Mouse (Mus musculus) neural tube, embryonic 12.5 days (tissue): ENCODE results near the gene Hacd1. TPM values are rescaled to one million over a fixed set of nuclear protein-coding genes. Genes with fewer than 3 reads are reported as not detected.

Experiments used
- ATAC-seq: fragments of 200-750 bp; cut with Nextera tagmentation; 2 replicates; pipeline ENCODE4 v1.8.0; 2017; ENCODE audit warnings: low read depth, mild to moderate bottlenecking, moderate TSS enrichment, moderate library complexity; ENCODE audit not compliant: low FRiP score
- H3K27ac ChIP-seq: fragments of 300-500 bp; sonication (generic); 2 replicates; pipeline ENCODE4 v1.5.1; 2016
- H3K27me3 ChIP-seq: fragments of 300-500 bp; sonication (generic); replicated peaks from 2 replicates; pipeline ENCODE4 v1.6.1; 2016; ENCODE audit warnings: mild to moderate bottlenecking
- H3K36me3 ChIP-seq: fragments of 300-500 bp; sonication (generic); 2 replicates; pipeline ENCODE4 v1.6.1; 2016; ENCODE audit warnings: mild to moderate bottlenecking
- H3K4me1 ChIP-seq: fragments of 300-500 bp; sonication (generic); 2 replicates; pipeline ENCODE4 v1.6.1; 2016
- H3K4me2 ChIP-seq: fragments of 300-500 bp; sonication (generic); replicated peaks from 2 replicates; pipeline ENCODE4 v1.6.1; 2016; ENCODE audit warnings: mild to moderate bottlenecking
- H3K4me3 ChIP-seq: fragments of 300-500 bp; sonication (generic); 2 replicates; pipeline ENCODE4 v1.5.1; 2016
- H3K9ac ChIP-seq: fragments of 300-500 bp; sonication (generic); 2 replicates; pipeline ENCODE4 v1.6.1; 2016; ENCODE audit warnings: mild to moderate bottlenecking
- H3K9me3 ChIP-seq: fragments of 300-500 bp; sonication (generic); 2 replicates; pipeline ENCODE4 v1.6.1; 2016; ENCODE audit warnings: mild to moderate bottlenecking
- WGBS: fragments of 180-500 bp; shearing (Covaris S2); methylation state at CpG from one replicate; pipeline ENCODE4 v1.1.7; 2016; 5-methylcytosine and 5-hydroxymethylcytosine counted together
- polyA plus RNA-seq: library from polyadenylated mRNA; unstranded; fragments of >200 nt; fragmentation: Nextera tagmentation; extraction: Ambion mirVana; gene quantifications from 2 replicates; pipeline ENCODE4 v1.2.1, GENCODE M21; 2016

Hacd1 gene
- polyA plus RNA-seq, 1 experiment from 2014 or later, result 54.6 TPM

- no peak for ATAC-seq
- 67% methylated on average over 2 of the region's 2 CpGs for WGBS
- Histone ChIP-seq H3K4me1 (no peaks in the 10 kb centered on the region), H3K27me3 (no peaks in the 10 kb centered on the region), H3K9ac (no peak overlapping the region), H3K4me2 (no peak overlapping the region), H3K4me3 (no peak overlapping the region), H3K27ac (no peak overlapping the region), H3K36me3 (no peaks in the 10 kb centered on the region), H3K9me3 (no peaks in the 10 kb centered on the region)
These were observed 117.8 kb downstream of the Hacd1 start for GRCm38 (mm10) chr2:13938118-13938517.

DNA sequence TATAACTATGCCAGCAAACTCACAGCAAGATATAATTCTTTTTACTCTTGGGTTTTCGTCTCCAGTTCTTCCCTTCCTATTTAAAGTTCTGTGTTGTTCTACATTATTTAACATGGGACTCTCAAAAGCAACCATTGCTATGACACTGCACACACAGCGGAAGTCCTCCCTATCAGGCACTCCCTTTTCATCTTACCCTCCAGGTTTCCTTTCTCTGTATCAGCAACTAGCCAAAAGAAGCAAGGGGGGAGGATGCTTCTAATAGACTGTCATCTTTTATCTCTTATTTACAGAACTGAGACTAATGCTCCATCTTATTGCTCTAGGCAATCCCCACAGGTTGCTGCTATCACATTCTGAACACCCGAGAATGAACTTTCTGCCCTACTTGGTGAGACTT, 120.6 kb downstream of the Hacd1 start:
- Histone ChIP-seq H3K4me1 (no peaks in the 10 kb centered on the region), H3K9me3 (no peaks in the 10 kb centered on the region), H3K27ac (no peak overlapping the region), H3K36me3 (no peaks in the 10 kb centered on the region), H3K9ac (no peak overlapping the region), H3K4me2 (no peak overlapping the region), H3K4me3 (no peak overlapping the region), H3K27me3 (no peaks in the 10 kb centered on the region)
- no peak for ATAC-seq
- 74% methylated on average over 3 of the region's 3 CpGs for WGBS

GRCm38 (mm10) chr2:13932253-13932652, 123.7 kb downstream of the Hacd1 start:
- Histone ChIP-seq H3K9me3 (no peaks in the 10 kb centered on the region), H3K27ac (no peak overlapping the region), H3K4me3 (no peak overlapping the region), H3K36me3 (no peaks in the 10 kb centered on the region), H3K27me3 (no peaks in the 10 kb centered on the region), H3K4me2 (no peak overlapping the region), H3K9ac (no peak overlapping the region), H3K4me1 (no peaks in the 10 kb centered on the region)
- ATAC-seq, result no peak

DNA sequence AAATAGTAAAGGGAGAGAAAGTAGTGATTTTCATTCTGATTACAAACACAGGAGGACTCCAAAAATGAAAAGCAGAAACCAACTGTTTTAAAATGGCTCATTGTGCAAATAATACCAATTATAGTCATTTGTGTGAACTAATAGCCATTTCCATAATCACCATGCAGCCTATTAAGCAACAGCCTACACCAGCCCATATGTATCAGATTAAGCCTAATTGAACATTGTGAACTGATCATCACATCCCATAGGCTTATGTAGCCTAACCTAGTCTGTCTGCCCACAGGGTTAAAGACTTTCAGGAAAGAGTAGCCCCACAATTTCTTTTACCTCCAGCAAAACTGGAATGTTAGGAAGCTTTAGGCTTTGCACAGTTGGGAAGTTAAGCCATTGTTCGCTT, 125.2 kb downstream of the Hacd1 start:
- no peak overlapping the region for H3K4me3 ChIP-seq
- H3K36me3 ChIP-seq, result no peaks in the 10 kb centered on the region
- H3K9ac ChIP-seq, result no peak overlapping the region
- H3K27me3 ChIP-seq, result no peaks in the 10 kb centered on the region
- H3K27ac ChIP-seq, result no peak overlapping the region
- no peaks in the 10 kb centered on the region for H3K9me3 ChIP-seq
- no peaks in the 10 kb centered on the region for H3K4me1 ChIP-seq
- H3K4me2 ChIP-seq, result no peak overlapping the region
- 91% methylated on average over 1 of the region's 1 CpGs for WGBS
- ATAC-seq, result no peak

- H3K27ac ChIP-seq, result no peak overlapping the region
- H3K27me3 ChIP-seq, result no peaks in the 10 kb centered on the region
- H3K4me3 ChIP-seq, result no peak overlapping the region
- H3K4me1 ChIP-seq, result no peaks in the 10 kb centered on the region
- no peaks in the 10 kb centered on the region for H3K9me3 ChIP-seq
- no peak overlapping the region for H3K9ac ChIP-seq
- H3K36me3 ChIP-seq, result no peaks in the 10 kb centered on the region
- H3K4me2 ChIP-seq, result no peak overlapping the region
- no peak for ATAC-seq
These were observed 167.4 kb downstream of the Hacd1 start for GRCm38 (mm10) chr2:13888568-13888967.

GRCm38 (mm10) chr2:13857461-13857860, 198.5 kb downstream of the Hacd1 start:
- Histone ChIP-seq H3K4me1 (no peaks in the 10 kb centered on the region), H3K27ac (no peak overlapping the region), H3K36me3 (no peaks in the 10 kb centered on the region), H3K9ac (no peak overlapping the region), H3K27me3 (no peaks in the 10 kb centered on the region), H3K4me3 (no peak overlapping the region), H3K4me2 (no peak overlapping the region), H3K9me3 (no peaks in the 10 kb centered on the region)
- WGBS, result 72% methylated on average over 2 of the region's 2 CpGs
- ATAC-seq, result no peak

DNA sequence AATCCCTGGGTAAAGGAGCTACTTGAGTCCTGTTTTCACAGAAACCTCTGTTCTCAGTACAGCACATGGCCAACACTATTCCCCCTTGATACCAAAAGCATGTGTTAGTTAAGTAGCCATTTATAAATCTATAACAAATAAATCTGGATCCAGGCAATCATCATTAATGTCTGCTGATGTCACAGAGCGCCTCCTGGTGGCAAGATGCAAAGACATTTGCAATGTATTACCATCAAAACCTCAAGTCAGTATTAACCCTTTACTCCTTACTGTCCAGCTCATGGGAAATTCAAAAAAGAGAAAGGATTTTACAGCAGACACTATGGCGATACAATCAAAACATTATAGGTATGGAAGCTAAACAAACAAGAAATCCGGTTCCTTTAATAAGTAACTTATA, 200.4 kb downstream of the Hacd1 start:
- H3K9me3 ChIP-seq, result no peaks in the 10 kb centered on the region
- H3K27me3 ChIP-seq, result no peaks in the 10 kb centered on the region
- WGBS, result 63% methylated on average over 3 of the region's 3 CpGs
- no peak overlapping the region for H3K4me3 ChIP-seq
- ATAC-seq, result no peak
- H3K36me3 ChIP-seq, result no peaks in the 10 kb centered on the region
- no peak overlapping the region for H3K4me2 ChIP-seq
- H3K27ac ChIP-seq, result no peak overlapping the region
- H3K9ac ChIP-seq, result no peak overlapping the region
- no peaks in the 10 kb centered on the region for H3K4me1 ChIP-seq

GRCm38 (mm10) chr2:13836310-13836709, 219.6 kb downstream of the Hacd1 start:
- no peak for ATAC-seq
- H3K4me1 ChIP-seq, result no peaks in the 10 kb centered on the region
- no peak overlapping the region for H3K4me3 ChIP-seq
- H3K27ac ChIP-seq, result no peak overlapping the region
- no peak overlapping the region for H3K4me2 ChIP-seq
- no peak overlapping the region for H3K9ac ChIP-seq
- H3K9me3 ChIP-seq, result no peaks in the 10 kb centered on the region
- no peaks in the 10 kb centered on the region for H3K27me3 ChIP-seq
- WGBS, result 86% methylated on average over 3 of the region's 3 CpGs
- no peaks in the 10 kb centered on the region for H3K36me3 ChIP-seq

- no peak overlapping the region for H3K4me3 ChIP-seq
- H3K4me1 ChIP-seq, result no peaks in the 10 kb centered on the region
These were observed 220.9 kb downstream of the Hacd1 start for GRCm38 (mm10) chr2:13834989-13835388.

DNA sequence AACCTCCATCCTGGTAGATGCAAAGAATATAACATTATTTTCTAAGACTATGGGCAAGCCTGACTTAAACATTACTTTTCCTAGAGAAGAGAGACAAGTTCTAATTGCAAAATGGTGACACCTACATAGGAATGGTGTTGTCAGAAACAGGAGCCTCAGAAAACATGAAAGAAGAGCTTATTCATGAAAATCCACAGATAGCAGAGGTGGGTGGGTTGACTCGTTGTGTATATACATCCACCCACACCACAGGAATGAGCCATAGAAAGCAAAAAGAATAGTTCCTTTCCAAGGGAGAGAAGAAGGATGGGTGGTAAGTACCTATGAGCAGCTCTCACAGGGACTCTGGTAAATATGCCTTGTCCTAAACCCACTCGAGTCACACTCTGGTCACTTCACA, 239.3 kb downstream of the Hacd1 start:
- no peaks in the 10 kb centered on the region for H3K27me3 ChIP-seq
- no peak overlapping the region for H3K4me2 ChIP-seq
- H3K27ac ChIP-seq, result no peak overlapping the region
- WGBS, result 81% methylated on average over 2 of the region's 2 CpGs
- H3K36me3 ChIP-seq, result no peaks in the 10 kb centered on the region
- no peak overlapping the region for H3K4me3 ChIP-seq
- H3K9me3 ChIP-seq, result no peaks in the 10 kb centered on the region
- H3K9ac ChIP-seq, result no peak overlapping the region
- ATAC-seq, result no peak
- H3K4me1 ChIP-seq, result no peaks in the 10 kb centered on the region

More at GRCm38 (mm10) chr2:13834989-13835388, 220.9 kb downstream of the Hacd1 start:
- Histone ChIP-seq H3K4me2 (no peak overlapping the region), H3K9me3 (no peaks in the 10 kb centered on the region), H3K36me3 (no peaks in the 10 kb centered on the region), H3K9ac (no peak overlapping the region), H3K27ac (no peak overlapping the region), H3K27me3 (no peaks in the 10 kb centered on the region)
- ATAC-seq, result no peak
- WGBS, result 69% methylated on average over 1 of the region's 1 CpGs

- WGBS, result 80% methylated on average over 5 of the region's 5 CpGs
- no peaks in the 10 kb centered on the region for H3K9me3 ChIP-seq
- H3K4me2 ChIP-seq, result no peak overlapping the region
- no peaks in the 10 kb centered on the region for H3K27me3 ChIP-seq
- no peak for ATAC-seq
- no peak overlapping the region for H3K27ac ChIP-seq
- H3K36me3 ChIP-seq, result no peaks in the 10 kb centered on the region
- H3K9ac ChIP-seq, result no peak overlapping the region
- no peak overlapping the region for H3K4me3 ChIP-seq
- no peaks in the 10 kb centered on the region for H3K4me1 ChIP-seq
These were observed 247.3 kb downstream of the Hacd1 start for GRCm38 (mm10) chr2:13808593-13808992.

GRCm38 (mm10) chr2:13808008-13808407, 247.9 kb downstream of the Hacd1 start:
- no peak for ATAC-seq
- H3K36me3 ChIP-seq, result no peaks in the 10 kb centered on the region
- H3K9ac ChIP-seq, result no peak overlapping the region
- H3K27me3 ChIP-seq, result no peaks in the 10 kb centered on the region
- H3K4me1 ChIP-seq, result no peaks in the 10 kb centered on the region
- no peak overlapping the region for H3K27ac ChIP-seq
- no peak overlapping the region for H3K4me2 ChIP-seq
- H3K4me3 ChIP-seq, result no peak overlapping the region
- 89% methylated on average over 4 of the region's 4 CpGs for WGBS
- no peaks in the 10 kb centered on the region for H3K9me3 ChIP-seq

DNA sequence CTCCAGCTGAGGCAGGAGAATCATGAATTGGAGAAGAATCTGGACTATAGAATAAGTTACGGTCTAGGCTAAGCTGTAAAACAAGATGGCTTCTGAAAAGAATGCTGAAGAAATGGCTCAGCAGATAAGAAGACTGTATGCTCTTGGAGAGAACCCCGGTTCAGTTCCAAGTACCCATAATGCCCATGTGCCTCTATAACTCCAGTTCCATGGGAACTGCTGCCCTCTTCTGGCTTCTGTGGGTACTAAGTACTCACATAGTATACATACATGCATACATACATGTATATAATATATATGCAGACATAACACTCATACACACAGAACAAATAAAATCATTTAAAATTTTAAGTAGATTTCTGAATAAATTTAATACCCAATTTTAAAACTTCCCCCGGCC, 249.8 kb downstream of the Hacd1 start:
- Histone ChIP-seq H3K9me3 (no peaks in the 10 kb centered on the region), H3K4me2 (no peak overlapping the region), H3K4me3 (no peak overlapping the region), H3K4me1 (no peaks in the 10 kb centered on the region), H3K27me3 (no peaks in the 10 kb centered on the region), H3K36me3 (no peaks in the 10 kb centered on the region), H3K27ac (no peak overlapping the region), H3K9ac (no peak overlapping the region)
- 87% methylated on average over 3 of the region's 3 CpGs for WGBS
- no peak for ATAC-seq

GRCm38 (mm10) chr2:13800639-13801038, 255.3 kb downstream of the Hacd1 start:
- Histone ChIP-seq H3K4me1 (no peaks in the 10 kb centered on the region), H3K36me3 (no peaks in the 10 kb centered on the region), H3K9me3 (no peaks in the 10 kb centered on the region), H3K9ac (no peak overlapping the region), H3K4me2 (no peak overlapping the region), H3K4me3 (no peak overlapping the region), H3K27me3 (no peaks in the 10 kb centered on the region), H3K27ac (no peak overlapping the region)
- 89% methylated on average over 2 of the region's 2 CpGs for WGBS
- no peak for ATAC-seq
